Mouse (Mus musculus) CH12.LX (cell line): ENCODE results near the gene Hist1h2bm. TPM values are rescaled to one million over a fixed set of nuclear protein-coding genes. Genes with fewer than 3 reads are reported as not detected.
A peak's percentile ranks its signal among the peaks of the same experiment; 100 is the strongest.
"Not testable (repeated sequence)": the region's sequence is repeated elsewhere in the genome, so short reads cannot be mapped to it uniquely, and the experiment has no call there.

Experiments used
- DNase-seq: peaks from one replicate; pipeline ENCODE4 v3.0.0-alpha.2; 2013; ENCODE audit errors: extremely low read depth
- H3K27ac ChIP-seq: 2 replicates; pipeline ENCODE4 v1.5.1; 2012; ENCODE audit warnings: low read depth, mild to moderate bottlenecking, control low read depth, moderate library complexity; ENCODE audit not compliant: insufficient read depth
- H3K27me3 ChIP-seq: replicated peaks from 2 replicates; pipeline ENCODE3; 2012; ENCODE audit warnings: inconsistent platforms
- H3K36me3 ChIP-seq, 2 experiments: replicated peaks in 1 of 2; 2 replicates each; pipeline versions ENCODE3 to v1.6.1; 2012; ENCODE audit warnings: inconsistent platforms in 1 of 2, low read length in 1 of 2, mild to moderate bottlenecking in 1 of 2, mixed read lengths in 1 of 2, moderate library complexity in 1 of 2; ENCODE audit not compliant: control insufficient read depth in 1 of 2, insufficient read depth in 1 of 2
- H3K4me1 ChIP-seq, 2 experiments: 2 replicates each; pipeline ENCODE4 v1.6.1; 2012; ENCODE audit warnings: inconsistent platforms in 1 of 2, moderate library complexity in 1 of 2; ENCODE audit not compliant: insufficient read depth in 2 of 2, control insufficient read depth in 1 of 2
- H3K4me2 ChIP-seq: 2 replicates; pipeline ENCODE4 v1.6.1; 2012; ENCODE audit warnings: low read depth, mild to moderate bottlenecking, control low read depth; ENCODE audit not compliant: poor library complexity, insufficient read depth, severe bottlenecking
- H3K4me3 ChIP-seq, 3 experiments: fragments of 150-350 bp in 1 of 3; sonication (generic) in 1 of 3; replicated peaks in 1 of 3; 2 replicates each; pipeline versions ENCODE3 to v1.5.1; 2011 to 2012; ENCODE audit warnings: low read depth in 2 of 3, low read length in 2 of 3, mild to moderate bottlenecking in 2 of 3, moderate library complexity in 2 of 3, control low read depth in 1 of 3, improper control_type of control experiment in 1 of 3, inconsistent platforms in 1 of 3, mixed read lengths in 1 of 3; ENCODE audit not compliant: poor library complexity in 1 of 3
- H3K79me2 ChIP-seq: replicated peaks from 2 replicates; pipeline ENCODE4 v1.6.1; 2012; ENCODE audit warnings: mild to moderate bottlenecking, moderate library complexity; ENCODE audit not compliant: control insufficient read depth, poor library complexity, insufficient read depth, severe bottlenecking; ENCODE audit errors: extremely low read depth
- H3K9ac ChIP-seq: 2 replicates; pipeline ENCODE4 v1.6.1; 2012; ENCODE audit warnings: low read depth, mild to moderate bottlenecking, control low read depth, moderate library complexity; ENCODE audit not compliant: insufficient read depth
- H3K9me3 ChIP-seq: replicated peaks from 2 replicates; pipeline ENCODE3; 2012; ENCODE audit warnings: low read length, inconsistent platforms, mixed read lengths
- BHLHE40 ChIP-seq: IDR thresholded peaks from 2 replicates; pipeline ENCODE4 v1.6.1; 2011; ENCODE audit warnings: mild to moderate bottlenecking, low read depth, low read length, improper control_type of control experiment
- CHD1 ChIP-seq: IDR thresholded peaks from 2 replicates; pipeline ENCODE4 v1.6.1; 2012; ENCODE audit warnings: low read depth, low read length, improper control_type of control experiment, inconsistent platforms
- ELF1 ChIP-seq: IDR thresholded peaks from 2 replicates; pipeline ENCODE4 v1.6.1; 2014; ENCODE audit warnings: low read depth, mild to moderate bottlenecking, inconsistent platforms, low read length, improper control_type of control experiment
- EP300 ChIP-seq: IDR thresholded peaks from 2 replicates; pipeline ENCODE4 v1.6.1; 2011; ENCODE audit warnings: low read length, improper control_type of control experiment
- ETS1 ChIP-seq: conservative IDR thresholded peaks from 2 replicates; pipeline ENCODE4 v1.6.1; 2012; ENCODE audit warnings: low read depth, mild to moderate bottlenecking, inconsistent platforms, low read length, improper control_type of control experiment, moderate library complexity
- HCFC1 ChIP-seq: IDR thresholded peaks from 2 replicates; pipeline ENCODE4 v1.6.1; 2012; ENCODE audit warnings: low read depth, mild to moderate bottlenecking, inconsistent platforms, low read length, improper control_type of control experiment
- IRF4 ChIP-seq: IDR thresholded peaks from 2 replicates; pipeline ENCODE4 v1.6.1; 2014; ENCODE audit warnings: low read depth, mild to moderate bottlenecking, inconsistent platforms, low read length, improper control_type of control experiment
- MAFK ChIP-seq: IDR thresholded peaks from 2 replicates; pipeline ENCODE4 v1.6.1; 2011; ENCODE audit warnings: low read length, improper control_type of control experiment; ENCODE audit not compliant: insufficient replicate concordance
- MAX ChIP-seq: IDR thresholded peaks from 2 replicates; pipeline ENCODE4 v1.6.1; 2011; ENCODE audit warnings: low read length, improper control_type of control experiment
- MAZ ChIP-seq: IDR thresholded peaks from 2 replicates; pipeline ENCODE4 v1.6.1; 2012; ENCODE audit warnings: low read depth, mild to moderate bottlenecking, inconsistent platforms, low read length, improper control_type of control experiment, moderate library complexity
- NELFE ChIP-seq: IDR thresholded peaks from 2 replicates; pipeline ENCODE4 v1.6.1; 2011; ENCODE audit warnings: low read depth, low read length, improper control_type of control experiment
- POLR2A ChIP-seq: IDR thresholded peaks from 2 replicates; pipeline ENCODE4 v1.6.1; 2011; ENCODE audit warnings: low read depth, mild to moderate bottlenecking, improper control_type of control experiment, low read length
- RCOR1 ChIP-seq: conservative IDR thresholded peaks from 2 replicates; pipeline ENCODE4 v1.6.1; 2012; ENCODE audit warnings: low read depth, mild to moderate bottlenecking, inconsistent platforms, low read length, improper control_type of control experiment
- SIN3A ChIP-seq: IDR thresholded peaks from 2 replicates; pipeline ENCODE4 v1.6.1; 2012; ENCODE audit warnings: low read length, improper control_type of control experiment, inconsistent platforms
- UBTF ChIP-seq: IDR thresholded peaks from 2 replicates; pipeline ENCODE4 v1.6.1; 2012; ENCODE audit warnings: low read depth, mild to moderate bottlenecking, inconsistent platforms, low read length, improper control_type of control experiment, moderate library complexity
- ZMIZ1 ChIP-seq: IDR thresholded peaks from 2 replicates; pipeline ENCODE4 v1.6.1; 2012; ENCODE audit warnings: low read depth, mild to moderate bottlenecking, inconsistent platforms, low read length, improper control_type of control experiment
- dilution Hi-C: fragments of 300-500 bp; cut with MboI; formaldehyde crosslinking; loops from 2 replicates; pipeline ENCODE4 v1.14.3; 2020; ENCODE audit warnings: low sequenced_read_pairs; ENCODE audit not compliant: extremely low pct_unique_long_range_greater_than_20kb, extremely low pct_ligation_motif_present
- in situ Hi-C: fragments of 300-500 bp; cut with MboI; formaldehyde crosslinking; loops from 3 replicates; pipeline ENCODE4 v1.14.3; 2019; ENCODE audit warnings: low sequenced_read_pairs, low pct_ligation_motif_present, low pct_unique_long_range_greater_than_20kb, mixed read lengths
- polyA plus RNA-seq: library from polyadenylated mRNA; unstranded; fragments of >175 nt; gene quantifications from 2 replicates; pipeline ENCODE4 v1.2.1, GENCODE M21; 2012; ENCODE audit warnings: low read depth; ENCODE audit not compliant: insufficient read length
- total RNA-seq, 2 experiments: library from RNA; depleted of rRNA; stranded (reverse); fragments of 300-350 nt in 1 of 2; fragments of >200 nt in 1 of 2; gene quantifications; 2 replicates each; pipeline ENCODE4 v1.2.3; 2012 to 2014

Hist1h2bm gene
- total and polyA plus RNA-seq, 3 experiments = 0.87 to 1,804 (median 36.0) TPM

- H3K4me3 ChIP-seq = peak overlapping the region; percentile 35 to 59 (median 50)
- H3K9ac ChIP-seq = peak overlapping the region; percentile 82
- H3K79me2 ChIP-seq, H3K36me3 ChIP-seq, H3K9me3 ChIP-seq, H3K27me3 ChIP-seq, dilution Hi-C loops: not testable (repeated sequence)
- DNase-seq = peak; percentile 79
- peaks cover 2 to 30% of the 10 kb centered on the region in 2 experiments; a peak in 2 of 4 replicates for H3K4me1 ChIP-seq
- in situ Hi-C loops = loop anchor here (25.0 kb wide), 2 partner anchors 221 to 329 kb away; partner anchors contain the start of gene Zfp184
- peak overlapping the region; percentile 95 for H3K27ac ChIP-seq
- TF ChIP-seq POLR2A (peak; percentile 79), IRF4 (peak; percentile 89), EP300 (peak; percentile 50), HCFC1 (peak; percentile 39; the same call in 1 of the 2 replicates), ETS1 (peak; percentile 40), ZMIZ1 (peak; percentile 98), RCOR1 (peak; percentile 86), MAFK (0 out of 2 replicates have a peak, but pooled peaks have one; percentile 13), ELF1 (0 out of 2 replicates have a peak, but pooled peaks have one; percentile 23), SIN3A (peak; percentile 74), CHD1 (peak; percentile 44; the same call in 1 of the 2 replicates), UBTF (peak; percentile 97; the same call in 1 of the 2 replicates), MAZ (peak; percentile 47; the same call in 1 of the 2 replicates), MAX (peak; percentile 64; the same call in 1 of the 2 replicates), BHLHE40 (peak; percentile 49), NELFE (peak; percentile 85)
- H3K4me2 ChIP-seq = peak overlapping the region; percentile 33
These were observed 5.1 kb upstream of the Hist1h2bm start for GRCm38 (mm10) chr13:21716540-21717391.
